Mouse (Mus musculus): ENCODE results near the gene Pip4k2b.

The Pip4k2b gene

DNA sequence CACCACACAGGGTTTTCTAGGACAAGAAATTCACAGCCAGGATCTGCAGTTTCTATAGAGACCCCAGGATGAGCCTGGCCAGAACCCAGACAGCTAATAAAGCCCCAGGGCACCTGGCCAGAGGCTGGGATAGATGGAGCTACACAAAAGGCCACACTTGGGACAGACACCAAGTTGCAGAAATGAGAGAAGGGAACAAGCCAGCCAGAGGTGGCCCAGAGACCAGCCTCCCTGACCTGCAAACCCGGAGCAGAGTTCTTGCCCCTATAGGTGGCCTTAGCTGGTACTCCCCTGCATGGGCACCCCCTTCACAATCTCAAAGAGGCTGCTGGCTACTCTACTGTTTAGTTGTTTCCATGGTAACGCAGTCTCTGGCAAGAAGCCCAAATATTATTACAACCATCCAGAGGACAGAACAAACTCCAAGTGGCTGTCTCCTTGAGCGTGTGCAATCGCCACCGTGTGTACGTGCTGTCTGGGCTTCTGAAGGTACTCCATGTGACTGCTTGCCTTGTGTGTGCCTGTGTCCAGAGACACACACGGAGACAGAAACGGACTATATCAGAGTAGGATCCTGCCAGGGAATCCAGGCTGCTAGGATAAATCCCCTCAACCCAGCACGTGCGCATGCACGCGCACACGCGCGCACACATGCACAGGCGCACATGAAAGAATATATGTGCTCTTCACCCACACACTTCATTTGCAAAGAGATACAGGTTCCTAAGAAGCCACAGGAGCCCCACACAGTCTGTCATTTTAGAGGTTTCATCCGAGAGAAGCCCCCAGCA is 49.4 kb downstream of the Pip4k2b start:
- no peak for DNase-seq (ENCODE audit: low spot score in 2 of 2)

DNA sequence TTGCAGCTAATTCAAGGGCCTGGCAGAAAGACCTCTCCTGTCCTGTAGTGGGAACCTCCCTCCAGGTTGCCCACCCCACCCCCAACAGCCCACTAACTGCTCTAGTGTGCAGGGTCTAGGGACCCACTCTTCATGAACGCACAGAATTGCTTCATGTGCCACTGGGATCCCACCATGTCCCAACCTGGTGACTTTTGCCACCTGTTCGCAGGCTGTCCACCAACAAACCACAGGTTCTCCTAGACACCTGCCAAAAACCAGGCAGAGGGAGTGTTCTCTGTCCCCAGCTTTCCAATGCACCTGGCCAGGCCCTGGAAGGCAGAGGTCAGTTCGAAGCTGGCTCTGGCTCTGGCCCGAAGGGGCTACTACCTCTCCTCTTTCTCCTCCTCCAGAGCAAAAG is 50.1 kb downstream of the Pip4k2b start:
- no peak for DNase-seq (ENCODE audit: low spot score in 2 of 2)

DNA sequence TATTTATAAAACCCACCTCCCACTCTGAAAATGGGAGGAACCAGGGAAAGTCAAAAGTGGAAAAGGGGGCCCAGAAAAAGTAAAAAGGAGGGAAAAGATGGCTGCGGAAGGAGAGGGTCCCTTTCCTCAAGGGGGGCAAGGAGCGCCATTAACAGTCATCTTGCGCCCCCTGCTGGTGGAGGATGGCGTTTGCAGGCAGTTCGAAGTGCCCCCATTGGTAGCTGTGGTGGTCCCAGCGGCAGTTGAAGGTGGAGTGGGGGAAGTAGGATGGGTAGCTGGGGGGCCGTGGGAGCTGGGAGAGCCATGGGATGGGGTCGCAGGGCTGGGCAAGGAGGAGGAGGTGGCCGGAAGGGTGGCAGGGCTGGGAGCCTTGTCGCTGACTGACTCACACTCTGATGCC is 54.6 kb downstream of the Pip4k2b start:
- DNase-seq (ENCODE audit: low spot score in 2 of 2) = peak; percentile 44 to 50

DNA sequence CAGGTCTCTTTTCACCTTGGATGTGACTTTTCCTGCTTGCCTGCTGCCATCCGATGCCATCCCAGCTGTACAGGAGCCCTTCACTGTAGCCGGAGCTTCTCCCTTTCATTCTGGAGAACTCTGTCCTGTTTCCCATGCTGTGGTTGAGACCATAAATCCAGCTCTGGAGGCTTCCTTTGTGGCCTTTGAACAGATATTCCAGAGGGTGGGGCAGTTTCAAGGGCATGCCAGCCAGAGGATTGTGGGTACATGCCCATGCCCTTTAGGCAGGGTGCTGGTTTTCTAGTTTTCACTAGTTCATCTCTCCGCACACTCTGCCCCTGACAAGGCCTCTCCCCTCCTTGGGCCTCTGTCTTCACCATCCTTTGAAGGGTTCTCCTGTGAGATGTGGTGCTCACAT is 57.4 kb downstream of the Pip4k2b start:
- no peak for DNase-seq (ENCODE audit: low spot score in 2 of 2)

DNA sequence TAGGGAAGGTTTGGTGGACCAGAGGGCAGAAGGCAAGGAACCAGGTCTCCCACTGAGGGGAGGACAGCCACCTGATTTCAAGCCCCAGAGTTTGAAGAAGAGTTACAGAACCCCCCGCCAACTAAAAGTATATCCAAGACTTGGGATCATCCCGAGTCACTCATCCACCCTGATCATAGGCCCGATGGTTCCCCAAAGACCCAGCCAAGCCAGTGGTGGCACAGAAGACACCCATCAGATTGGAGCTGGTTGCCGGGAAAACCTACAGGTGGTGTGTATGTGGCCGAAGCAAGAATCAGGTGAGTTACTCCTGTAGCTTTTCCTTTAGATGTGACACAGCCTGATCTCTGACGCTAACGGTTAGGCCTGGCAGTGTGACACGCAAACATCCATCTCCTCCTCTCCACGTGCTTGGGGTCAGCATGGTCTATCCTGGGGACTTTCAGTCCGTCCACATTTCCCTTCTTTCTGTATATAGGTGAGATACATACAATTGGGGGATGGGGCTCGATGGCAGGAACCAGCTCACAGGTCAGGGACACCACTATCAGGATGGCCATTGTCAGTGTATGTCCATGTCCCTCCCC is 58.1 kb downstream of the Pip4k2b start:
- no peak for DNase-seq (ENCODE audit: low spot score in 2 of 2)

DNA sequence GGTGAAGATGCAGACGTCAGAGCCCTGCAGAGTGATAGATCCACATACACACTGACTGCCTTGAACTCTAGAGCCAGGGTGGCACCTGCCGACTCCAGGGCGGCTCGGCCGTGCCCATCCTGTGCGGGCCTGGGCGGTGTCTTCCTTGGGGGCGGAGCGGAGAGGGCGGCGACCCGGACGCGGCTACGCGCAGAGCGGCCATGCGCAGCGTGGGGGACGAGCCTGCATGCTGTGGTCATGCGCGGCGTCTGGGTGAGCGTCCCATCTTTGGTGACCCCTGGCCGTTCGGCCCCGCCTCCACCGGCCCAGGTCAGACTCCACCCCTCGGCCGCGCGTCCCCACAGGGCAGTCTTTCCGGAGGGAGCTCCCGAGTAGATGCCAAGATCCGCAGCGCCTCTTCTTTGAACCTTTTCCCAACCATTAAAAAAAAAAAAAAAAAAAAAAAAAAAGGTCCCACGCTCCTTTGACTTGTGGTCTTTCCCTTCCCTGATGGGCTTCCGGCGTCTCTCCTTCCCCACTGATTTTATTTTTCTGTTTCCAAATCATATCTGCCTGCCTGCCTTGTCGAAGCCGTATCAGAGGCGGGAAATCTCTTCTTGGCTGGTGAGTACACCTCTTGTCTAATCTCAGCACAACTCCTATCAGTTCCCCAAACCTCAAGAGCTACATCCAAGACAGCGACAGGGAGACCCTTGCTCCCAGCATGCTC is 58.7 kb downstream of the Pip4k2b start, which contains the start of gene Cisd3:
Gene Cisd3 (plus strand): TSS at position 214 of the 709 bp plus-strand sequence.
- DNase-seq (ENCODE audit: low spot score in 2 of 2) = peak; percentile 93 to 94

DNA sequence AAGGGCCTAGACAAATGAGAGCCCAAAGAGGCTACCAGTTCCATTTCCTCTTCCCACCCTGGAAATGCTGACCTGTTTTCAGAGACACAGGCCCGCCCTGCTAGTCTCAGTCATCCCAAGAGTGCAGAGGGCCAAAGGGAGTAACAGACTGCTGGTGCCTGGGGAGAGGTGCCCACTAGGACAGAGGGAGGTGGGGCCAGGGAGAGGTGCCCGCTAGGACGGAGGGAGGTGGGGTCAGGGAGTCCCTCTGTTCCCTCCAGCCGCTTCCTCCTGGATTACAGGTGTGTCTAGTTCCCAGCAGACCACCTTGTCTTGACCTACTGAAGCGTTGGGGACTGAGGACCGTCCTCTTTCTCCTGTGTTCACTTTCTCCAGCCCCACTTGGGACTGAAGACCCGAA is 59.7 kb downstream of the Pip4k2b start:
- DNase-seq (ENCODE audit: low spot score in 2 of 2) = no peak

DNA sequence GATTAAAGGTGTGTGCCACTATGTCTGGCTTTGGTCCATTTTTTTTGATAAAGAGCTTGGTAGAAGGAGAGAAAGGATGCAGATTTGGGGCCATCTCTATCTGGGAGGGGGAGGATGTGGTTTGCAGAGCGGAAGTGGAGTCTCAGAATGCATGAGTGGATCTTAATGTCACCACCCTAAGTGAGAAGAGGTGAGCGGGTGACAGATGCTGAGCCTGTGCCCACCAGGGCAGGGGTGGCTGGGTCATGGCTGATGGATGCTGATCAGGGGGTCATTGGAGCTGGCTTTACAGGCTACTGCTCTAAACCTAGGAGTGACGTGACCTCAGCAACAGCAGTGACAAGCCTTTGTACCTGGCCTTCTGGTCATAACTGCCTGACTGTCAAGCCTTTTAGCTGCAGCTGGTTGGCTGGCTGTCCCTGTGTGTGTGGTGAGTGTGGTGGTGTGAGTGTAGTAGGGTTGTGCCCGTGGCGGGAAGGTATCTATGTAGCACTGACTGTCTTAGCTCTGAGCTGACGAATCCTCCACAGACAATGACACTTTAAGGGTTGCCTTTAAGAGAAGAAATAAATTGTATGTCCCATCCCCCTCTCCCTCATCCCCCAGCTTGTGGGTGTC is 60.3 kb downstream of the Pip4k2b start:
- DNase-seq (ENCODE audit: low spot score in 2 of 2) = peak; percentile 86 to 88

DNA sequence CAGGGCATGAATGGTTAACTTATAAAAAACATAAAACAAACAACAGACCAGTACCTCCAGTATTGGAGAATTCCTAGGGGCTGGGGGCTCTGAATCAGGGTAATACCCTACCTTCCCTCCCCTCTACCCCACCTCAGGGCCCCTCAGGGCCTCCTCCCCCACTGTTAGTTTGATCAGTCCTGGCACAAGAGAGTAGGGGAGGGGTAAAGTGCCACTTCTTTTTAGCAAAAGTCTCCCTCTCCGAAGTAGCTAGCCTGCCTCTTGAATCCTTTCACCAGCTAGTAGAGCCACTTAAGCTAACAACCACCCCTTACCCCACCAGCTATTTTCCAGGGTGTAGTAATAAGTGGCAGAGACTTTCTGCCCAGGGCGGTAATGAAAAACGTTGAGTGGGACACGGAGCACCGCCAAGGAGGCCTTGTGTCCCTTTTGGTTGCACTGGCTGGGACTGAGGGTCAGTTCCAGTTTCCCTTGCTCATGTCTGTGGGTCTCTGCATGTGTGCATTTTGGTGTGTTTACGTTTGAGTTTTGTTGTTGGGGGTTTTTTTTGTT is 61.9 kb downstream of the Pip4k2b start:
- DNase-seq (ENCODE audit: low spot score in 2 of 2) = no peak

DNA sequence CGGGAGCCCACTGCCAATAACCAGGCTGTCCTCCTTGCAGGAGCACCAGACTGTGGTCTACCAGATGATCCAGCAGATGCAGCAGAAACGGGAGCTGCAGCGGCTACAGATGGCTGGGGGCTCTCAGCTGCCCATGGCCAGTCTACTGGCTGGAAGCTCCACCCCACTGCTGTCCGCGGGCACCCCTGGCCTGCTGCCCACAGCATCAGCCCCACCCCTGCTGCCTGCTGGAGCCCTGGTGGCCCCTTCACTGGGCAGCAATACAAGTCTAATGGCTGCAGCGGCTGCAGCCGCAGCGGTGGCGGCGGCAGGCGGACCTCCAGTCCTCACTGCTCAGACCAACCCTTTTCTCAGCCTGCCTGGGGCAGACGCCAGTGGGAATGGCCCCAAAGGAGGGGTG is 64.1 kb downstream of the Pip4k2b start:
- DNase-seq (ENCODE audit: low spot score in 2 of 2) = no peak

DNA sequence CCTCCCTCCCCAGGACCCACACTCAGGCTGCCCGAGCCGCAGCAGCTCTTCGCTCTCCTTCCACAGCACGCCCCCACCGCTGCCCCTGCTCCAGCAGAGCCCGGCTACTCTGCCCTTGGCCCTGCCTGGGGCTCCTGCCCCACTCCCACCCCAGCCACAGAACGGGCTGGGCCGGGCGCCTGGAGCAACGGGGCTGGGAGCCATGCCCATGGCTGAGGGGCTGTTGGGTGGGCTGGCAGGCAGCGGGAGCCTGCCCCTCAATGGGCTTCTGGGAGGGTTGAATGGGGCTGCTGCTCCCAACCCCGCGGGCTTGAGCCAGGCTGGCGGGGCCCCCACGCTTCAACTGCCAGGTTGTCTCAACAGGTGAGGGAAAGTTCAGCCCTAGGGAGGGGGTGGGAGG is 66.2 kb downstream of the Pip4k2b start:
- DNase-seq (ENCODE audit: low spot score in 2 of 2) = no peak

DNA sequence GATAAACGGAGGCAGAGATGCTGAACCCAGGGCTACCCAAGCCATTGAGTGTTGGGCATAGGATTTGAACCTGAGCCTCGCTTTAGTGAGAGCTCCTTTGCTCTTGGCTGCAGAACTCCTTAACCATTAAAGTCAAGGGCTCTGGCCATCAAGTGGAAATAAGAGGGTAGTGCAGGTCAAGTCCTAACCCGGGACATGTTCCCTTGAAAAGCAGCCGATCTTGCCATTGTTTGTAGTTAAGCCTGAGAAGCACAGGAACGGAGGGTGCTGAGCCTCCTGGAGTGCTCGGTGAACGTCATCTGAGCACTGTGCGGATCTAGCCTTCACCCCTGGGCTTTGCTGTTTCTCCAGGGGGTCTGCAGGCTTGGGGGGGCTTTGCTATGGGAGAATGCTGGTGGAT is 66.7 kb downstream of the Pip4k2b start:
- no peak for DNase-seq (ENCODE audit: low spot score in 2 of 2)

DNA sequence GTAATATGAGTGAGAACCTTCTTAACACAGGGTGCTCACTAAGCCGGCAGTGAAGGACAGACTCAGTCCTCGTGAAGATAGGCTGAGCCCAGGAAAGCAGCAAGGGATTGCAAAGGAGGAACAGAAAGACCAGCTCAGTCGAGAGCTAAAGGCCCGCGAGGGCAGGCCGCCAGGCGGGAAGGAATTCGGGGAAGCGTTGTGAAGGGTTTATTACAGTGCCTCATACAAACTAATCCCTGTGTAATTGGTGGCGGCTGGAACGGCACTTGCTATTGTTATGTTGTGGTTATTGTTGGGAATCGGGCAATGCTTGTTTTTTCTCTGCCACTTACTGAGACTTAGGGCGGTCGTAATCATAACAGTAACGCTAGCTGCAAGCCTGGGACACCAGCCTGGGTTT is 67.1 kb downstream of the Pip4k2b start:
- DNase-seq (ENCODE audit: low spot score in 2 of 2) = no peak

DNA sequence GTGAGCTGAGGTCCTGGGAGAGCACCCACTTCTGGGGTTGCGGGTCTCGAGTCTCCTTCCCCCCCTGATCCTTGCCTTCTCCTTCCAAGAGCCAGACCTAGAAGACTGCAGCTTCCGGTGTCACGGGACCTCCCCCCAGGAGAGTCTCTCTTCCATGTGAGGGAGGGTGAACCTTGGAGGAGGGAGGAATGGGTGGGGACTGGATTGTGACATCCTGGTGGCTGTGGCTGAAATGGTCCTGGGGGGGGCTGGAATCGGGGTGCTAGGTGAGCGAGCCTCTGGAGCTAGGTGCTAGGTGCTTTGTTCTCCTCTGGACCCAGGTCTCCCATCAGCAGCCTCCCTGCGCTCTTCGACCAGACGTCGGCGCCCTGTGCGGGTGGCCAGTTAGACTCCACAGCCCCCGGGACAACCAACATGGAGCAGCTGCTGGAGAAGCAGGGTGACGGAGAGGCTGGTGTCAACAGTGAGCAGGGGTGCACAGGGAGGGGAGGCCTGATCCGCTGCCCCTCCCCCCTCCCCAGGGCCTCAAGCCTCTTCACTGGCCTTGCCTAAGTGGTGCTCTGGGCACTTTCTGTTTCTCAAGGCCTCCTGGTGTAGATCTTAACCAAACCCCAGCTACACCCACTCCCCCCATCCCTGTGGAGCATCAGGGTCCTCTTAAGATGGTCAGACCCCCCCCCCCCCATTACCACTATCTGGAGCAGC is 68.3 kb downstream of the Pip4k2b start:
- no peak for DNase-seq (ENCODE audit: low spot score in 2 of 2)

DNA sequence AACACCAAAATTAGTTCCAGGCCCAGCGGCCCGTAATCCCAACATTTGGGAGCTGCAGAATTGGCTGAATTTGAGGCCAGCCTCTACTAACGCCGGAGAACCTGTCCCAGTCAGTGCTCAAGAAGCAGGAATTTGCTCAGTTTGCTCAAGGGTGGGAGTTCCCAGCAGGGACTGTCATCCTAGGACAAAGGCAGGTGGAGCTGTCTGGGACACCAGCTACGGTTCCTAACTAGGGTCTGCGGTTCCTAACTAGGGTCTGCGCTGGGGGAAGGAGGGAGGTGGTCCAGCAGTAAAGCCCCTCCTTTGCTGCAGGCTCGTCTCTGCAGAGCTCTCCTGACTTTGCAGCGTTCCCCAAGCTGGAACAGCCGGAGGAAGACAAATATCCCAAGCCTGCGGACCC is 71.4 kb downstream of the Pip4k2b start:
- no peak for DNase-seq (ENCODE audit: low spot score in 2 of 2)

DNA sequence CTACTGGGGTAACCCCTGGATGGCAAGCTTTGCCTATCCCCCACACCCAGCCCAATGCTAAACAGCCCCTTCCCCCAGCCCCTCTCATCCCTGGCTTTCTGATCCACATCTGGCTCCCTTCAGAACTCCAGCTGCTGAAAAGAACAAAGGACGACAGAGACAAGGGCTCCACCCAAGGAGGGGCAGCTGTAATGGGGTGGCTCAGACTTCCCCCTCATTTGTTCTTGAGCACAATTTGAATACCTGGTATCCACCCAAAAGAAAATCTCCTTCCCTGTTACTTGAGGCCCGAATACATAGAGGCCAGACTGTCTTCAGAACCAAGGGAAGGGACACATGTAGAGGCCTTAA is 73.4 kb downstream of the Pip4k2b start:
- no peak for DNase-seq (ENCODE audit: low spot score in 2 of 2)

DNA sequence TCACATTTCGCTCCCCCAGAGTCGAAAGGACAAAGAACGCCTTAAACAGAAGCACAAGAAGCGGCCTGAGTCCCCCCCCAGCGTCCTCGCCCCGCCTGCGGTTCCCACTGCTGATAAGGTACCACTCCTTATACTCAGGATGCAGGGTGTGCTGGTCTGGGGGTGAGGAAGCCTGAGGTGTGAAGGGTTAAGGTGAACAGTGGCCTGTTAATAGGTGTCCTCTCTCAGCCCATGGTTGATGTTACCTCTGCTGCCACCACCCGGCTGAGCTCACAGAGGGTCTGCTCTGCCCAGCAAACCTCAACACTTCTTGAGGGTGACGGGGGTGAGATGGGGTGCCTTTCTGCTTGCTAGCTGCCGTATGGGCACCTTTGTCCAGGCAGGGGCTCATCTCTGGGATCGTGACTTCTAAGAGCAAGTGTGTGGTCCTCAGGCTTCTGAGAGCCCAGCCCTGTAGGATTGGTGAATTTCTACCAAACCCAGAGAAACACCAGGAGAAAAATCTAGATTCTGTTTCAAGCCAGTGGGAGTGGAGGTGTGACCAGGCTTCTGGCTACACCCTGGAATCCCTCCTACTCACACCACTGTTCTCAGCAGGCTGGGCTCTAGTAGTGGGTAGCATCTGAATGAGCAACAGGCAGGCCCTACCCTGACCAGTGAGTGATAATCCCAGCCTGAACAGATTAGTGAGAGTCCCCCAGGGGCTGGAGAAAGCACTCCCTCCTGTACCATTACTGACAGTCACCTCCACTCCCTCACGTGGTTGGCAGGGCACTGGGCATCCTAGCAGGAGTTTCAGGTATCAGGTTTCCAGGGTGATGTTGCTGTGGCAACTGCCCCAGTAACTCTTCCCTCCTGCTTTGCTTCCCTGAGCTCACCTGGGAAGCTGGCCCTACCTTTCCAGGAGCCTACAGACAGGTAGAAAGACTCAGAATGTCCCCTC is 74.0 kb downstream of the Pip4k2b start:
- no peak for DNase-seq (ENCODE audit: low spot score in 2 of 2)

DNA sequence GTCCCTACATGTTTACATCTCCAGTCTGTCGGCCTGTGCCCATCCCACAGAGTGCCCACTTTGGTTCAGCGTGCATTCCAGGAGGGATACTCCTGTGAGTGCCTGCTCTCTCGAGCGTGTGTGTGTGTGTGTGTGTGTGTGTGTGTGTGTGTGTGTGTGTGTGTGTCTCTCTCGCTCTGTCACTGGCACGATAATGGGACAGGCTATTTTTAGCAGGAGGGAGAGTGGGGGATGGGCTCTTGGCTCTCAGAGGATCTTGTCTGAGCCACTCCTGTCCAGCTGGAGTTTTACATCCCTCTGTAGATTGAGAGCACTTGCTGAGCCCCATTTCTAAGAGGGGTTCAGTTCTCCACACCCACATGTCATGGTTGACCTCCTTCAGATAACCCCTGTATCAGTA is 74.7 kb downstream of the Pip4k2b start:
- no peak for DNase-seq (ENCODE audit: low spot score in 2 of 2)

DNA sequence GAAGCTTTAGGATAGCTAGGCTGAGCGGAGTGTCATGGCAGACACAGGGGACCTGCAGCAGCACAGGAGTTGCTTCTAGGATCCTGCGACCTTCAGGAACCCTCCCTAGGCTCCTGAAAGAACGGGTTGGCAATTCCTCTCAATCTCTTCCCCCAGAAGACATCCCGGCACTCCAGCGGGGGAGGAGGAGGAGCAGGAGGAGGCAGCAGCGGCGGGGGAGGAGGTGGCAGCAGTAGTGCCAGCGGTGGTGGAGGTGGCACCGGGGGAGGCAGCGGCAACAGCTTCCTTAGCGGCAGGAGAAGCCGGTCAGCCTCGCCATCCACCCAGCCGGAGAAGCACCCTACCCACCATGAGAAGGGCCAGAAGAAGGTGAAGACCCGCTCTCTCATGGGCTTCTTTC is 75.2 kb downstream of the Pip4k2b start:
- DNase-seq (ENCODE audit: low spot score in 2 of 2) = no peak

DNA sequence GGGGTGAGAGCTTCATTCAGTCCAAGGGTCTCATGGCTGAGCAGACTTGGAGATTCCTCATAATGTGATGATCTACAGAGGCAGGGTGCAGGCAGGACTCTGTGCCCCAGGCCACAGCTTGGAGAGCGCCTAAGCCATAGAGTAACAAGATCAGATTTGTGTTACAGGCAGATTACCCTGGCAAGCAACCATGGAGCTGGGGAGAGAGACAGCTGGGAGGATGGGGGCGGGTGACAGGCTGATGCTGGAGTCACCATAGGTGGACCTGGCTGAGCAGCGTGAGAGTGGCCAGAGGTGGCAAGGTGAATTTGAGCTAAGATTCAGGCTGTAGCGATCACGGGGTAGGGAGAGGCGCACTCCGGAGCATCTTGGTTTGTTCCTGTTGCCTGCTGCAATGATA is 76.3 kb downstream of the Pip4k2b start:
- DNase-seq (ENCODE audit: low spot score in 2 of 2) = no peak

DNA sequence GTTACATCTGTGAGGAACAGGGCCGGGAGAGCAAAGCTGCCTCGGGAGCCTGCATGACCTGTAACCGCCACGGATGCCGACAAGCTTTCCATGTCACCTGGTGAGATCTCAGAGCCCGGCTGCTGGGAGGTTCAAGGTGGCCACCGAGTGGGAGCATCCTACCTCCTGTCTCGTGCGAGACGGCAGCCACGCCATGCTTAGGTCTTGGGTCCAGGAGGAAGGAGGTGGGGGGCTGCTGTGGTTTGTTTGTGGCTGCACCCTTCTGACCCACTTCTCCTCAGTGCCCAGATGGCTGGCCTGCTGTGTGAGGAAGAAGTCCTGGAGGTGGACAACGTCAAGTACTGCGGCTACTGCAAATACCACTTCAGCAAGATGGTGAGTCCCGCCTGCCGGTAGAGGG is 77.7 kb downstream of the Pip4k2b start:
- DNase-seq (ENCODE audit: low spot score in 2 of 2) = no peak

Data from spleen, postnatal 36 days (tissue).